Mouse (Mus musculus) kidney, embryonic 14.5 days (tissue): ENCODE results near the gene Calm3. TPM values are rescaled to one million over a fixed set of nuclear protein-coding genes. Genes with fewer than 3 reads are reported as not detected.

Experiments used
- ATAC-seq: fragments of 200-750 bp; cut with Nextera tagmentation; 2 replicates; pipeline ENCODE4 v1.8.0; 2017; ENCODE audit warnings: moderate number of reproducible peaks, mild to moderate bottlenecking, moderate TSS enrichment, moderate library complexity; ENCODE audit not compliant: low FRiP score, low TSS enrichment
- H3K27ac ChIP-seq: fragments of 300-500 bp; sonication (generic); 2 replicates; pipeline ENCODE4 v1.5.1; 2014; ENCODE audit warnings: low read depth, mild to moderate bottlenecking, low read length, moderate library complexity, mixed read lengths
- H3K27me3 ChIP-seq: fragments of 300-500 bp; sonication (generic); 2 replicates; pipeline ENCODE4 v1.6.1; 2014; ENCODE audit warnings: mild to moderate bottlenecking, low read length; ENCODE audit not compliant: control insufficient read depth, insufficient read depth
- H3K36me3 ChIP-seq: fragments of 300-500 bp; sonication (generic); 2 replicates; pipeline ENCODE4 v1.6.1; 2014; ENCODE audit warnings: low read length, mixed read lengths; ENCODE audit not compliant: control insufficient read depth, insufficient read depth
- H3K4me1 ChIP-seq: fragments of 300-500 bp; sonication (generic); 2 replicates; pipeline ENCODE4 v1.6.1; 2014; ENCODE audit warnings: low read length, mixed read lengths; ENCODE audit not compliant: control insufficient read depth, insufficient read depth
- H3K4me2 ChIP-seq: fragments of 300-500 bp; sonication (generic); replicated peaks from 2 replicates; pipeline ENCODE4 v1.6.1; 2014; ENCODE audit warnings: low read depth, mild to moderate bottlenecking, low read length
- H3K4me3 ChIP-seq: fragments of 300-500 bp; sonication (generic); 2 replicates; pipeline ENCODE4 v1.5.1; 2014; ENCODE audit warnings: mild to moderate bottlenecking, low read length
- H3K9ac ChIP-seq: fragments of 300-500 bp; sonication (generic); 2 replicates; pipeline ENCODE4 v1.6.1; 2014; ENCODE audit warnings: low read depth, mild to moderate bottlenecking, low read length, moderate library complexity
- H3K9me3 ChIP-seq: fragments of 300-500 bp; sonication (generic); 2 replicates; pipeline ENCODE4 v1.6.1; 2016; ENCODE audit warnings: low read length; ENCODE audit not compliant: control insufficient read depth
- WGBS: fragments of 180-500 bp; shearing (Covaris S2); extraction: QIAGEN DNeasy Blood & Tissue Kit; methylation state at CpG from one replicate; pipeline ENCODE4 v1.1.7; 2014; 5-methylcytosine and 5-hydroxymethylcytosine counted together
- polyA plus RNA-seq: library from polyadenylated mRNA; unstranded; fragments of >200 nt; fragmentation: Nextera tagmentation; extraction: Ambion mirVana; gene quantifications from 2 replicates; pipeline ENCODE4 v1.2.1, GENCODE M21; 2014

Gene Calm3
- polyA plus RNA-seq, 1 experiment from 2014 or later: 156 TPM

DNA sequence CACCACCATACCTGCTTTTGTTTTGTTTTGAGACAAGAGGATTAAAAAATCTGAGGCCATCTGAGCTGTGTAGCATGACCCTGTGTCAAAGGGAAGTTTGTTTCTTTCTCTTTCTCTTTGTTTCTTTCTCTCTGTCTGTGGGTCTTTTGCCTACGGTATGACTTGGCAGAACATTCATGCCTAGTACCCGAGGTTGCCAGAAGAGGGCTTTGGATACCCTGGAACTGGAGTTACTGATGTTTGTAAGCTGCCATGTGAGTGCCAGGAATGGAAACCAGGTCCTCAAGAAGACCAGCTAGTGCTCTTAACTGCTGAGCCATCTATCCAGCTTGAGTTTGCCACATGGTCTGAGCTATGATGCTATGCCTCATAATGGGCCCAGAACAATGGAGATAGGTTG is 4.4 kb upstream of the Calm3 start:
- Histone ChIP-seq H3K4me3 (no peak overlapping the region), H3K9ac (no peak overlapping the region), H3K27ac (no peak overlapping the region), H3K9me3 (no peaks in the 10 kb centered on the region), H3K27me3 (no peaks in the 10 kb centered on the region), H3K4me2 (no peak overlapping the region), H3K36me3 (no peaks in the 10 kb centered on the region), H3K4me1 (no peaks in the 10 kb centered on the region)
- ATAC-seq: no peak
- 62% methylated on average over 2 of the region's 2 CpGs for WGBS

DNA sequence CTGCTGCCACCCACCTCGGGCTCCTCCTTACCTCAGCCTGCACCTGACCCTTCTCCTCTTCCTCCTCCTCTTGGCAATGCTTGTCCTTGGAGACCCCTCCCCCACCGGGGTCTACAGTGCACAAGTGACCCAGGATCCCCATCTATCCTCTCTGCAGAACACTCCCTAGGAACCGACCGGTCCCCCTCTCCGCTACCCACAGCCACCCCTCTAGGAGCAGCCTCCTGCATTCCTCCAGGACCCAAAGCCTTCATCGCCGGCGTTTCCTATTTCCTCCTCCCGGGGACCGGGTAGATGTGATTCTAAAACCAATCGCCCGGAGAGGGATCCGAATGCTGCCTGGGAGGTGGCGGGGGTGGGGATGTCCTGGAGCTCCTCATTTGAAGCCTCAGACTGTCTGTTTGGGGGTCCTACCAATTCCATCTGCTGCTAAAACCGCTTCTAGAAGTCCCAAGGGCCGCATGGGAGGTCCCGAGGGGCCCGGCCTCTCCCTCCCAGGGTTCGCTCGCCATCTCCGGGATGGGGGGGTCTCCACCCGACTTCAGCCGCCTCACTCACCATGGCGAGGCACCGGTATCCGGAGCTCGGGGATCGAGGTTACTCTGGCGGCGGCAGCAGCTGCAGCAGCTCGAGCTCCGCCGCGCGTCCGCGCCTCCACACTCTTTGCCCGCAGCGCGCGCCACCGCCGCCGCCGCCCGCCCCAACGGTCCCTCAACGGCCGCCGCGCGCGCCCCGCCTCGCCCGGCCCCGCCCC is 454 bp downstream of the Calm3 start:
- Histone ChIP-seq H3K27ac (peak overlapping the region; percentile 95), H3K4me2 (peak overlapping the region; percentile 75), H3K27me3 (no peaks in the 10 kb centered on the region), H3K4me1 (peaks cover 34% of the 10 kb centered on the region), H3K9me3 (no peaks in the 10 kb centered on the region), H3K9ac (peak overlapping the region; percentile 96), H3K36me3 (peaks cover 17% of the 10 kb centered on the region), H3K4me3 (peak overlapping the region; percentile 97)
- ATAC-seq: no peak
- under 1% methylated on average over 52 of the region's 57 CpGs for WGBS

DNA sequence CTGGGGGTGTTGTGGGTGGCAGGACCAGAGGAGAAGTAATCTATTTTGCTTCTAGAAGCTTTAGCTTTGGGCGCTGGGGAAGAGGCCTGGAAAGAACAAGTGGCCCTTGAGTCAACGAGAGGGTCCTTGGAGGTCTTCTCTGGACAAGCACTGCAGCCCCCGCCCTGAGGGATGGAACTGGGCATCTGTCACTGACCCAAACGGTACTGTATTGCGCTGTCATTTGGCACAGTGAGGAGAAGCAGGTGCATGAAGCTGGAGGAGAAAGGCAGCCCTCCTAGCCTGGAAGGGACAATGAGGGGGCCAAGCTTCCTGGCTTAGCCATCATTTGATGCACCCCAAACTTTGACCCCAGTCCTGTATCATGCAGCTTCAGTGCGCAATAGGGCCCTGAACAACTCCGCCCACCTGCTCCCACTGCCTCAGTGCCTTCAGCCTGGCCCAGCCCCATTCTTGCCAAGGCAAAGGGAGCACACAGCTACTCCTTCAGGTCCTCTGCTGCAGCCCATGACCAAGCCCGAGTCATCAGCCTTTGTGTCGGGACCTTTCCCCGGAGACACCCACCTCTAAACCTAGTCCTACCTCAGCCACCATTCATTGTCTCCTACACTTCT is 1.4 kb downstream of the Calm3 start:
- H3K9me3 ChIP-seq: no peaks in the 10 kb centered on the region
- H3K4me1 ChIP-seq: peaks cover 38% of the 10 kb centered on the region
- peak overlapping the region; percentile 96 for H3K9ac ChIP-seq
- no peak for ATAC-seq
- WGBS: 54% methylated on average over 10 of the region's 10 CpGs
- H3K36me3 ChIP-seq: peaks cover 27% of the 10 kb centered on the region
- peak overlapping the region; percentile 97 for H3K4me3 ChIP-seq
- H3K4me2 ChIP-seq: peak overlapping the region; percentile 75
- peak overlapping the region; percentile 38; the same call in 1 of the 2 replicates for H3K27ac ChIP-seq
- no peaks in the 10 kb centered on the region for H3K27me3 ChIP-seq

DNA sequence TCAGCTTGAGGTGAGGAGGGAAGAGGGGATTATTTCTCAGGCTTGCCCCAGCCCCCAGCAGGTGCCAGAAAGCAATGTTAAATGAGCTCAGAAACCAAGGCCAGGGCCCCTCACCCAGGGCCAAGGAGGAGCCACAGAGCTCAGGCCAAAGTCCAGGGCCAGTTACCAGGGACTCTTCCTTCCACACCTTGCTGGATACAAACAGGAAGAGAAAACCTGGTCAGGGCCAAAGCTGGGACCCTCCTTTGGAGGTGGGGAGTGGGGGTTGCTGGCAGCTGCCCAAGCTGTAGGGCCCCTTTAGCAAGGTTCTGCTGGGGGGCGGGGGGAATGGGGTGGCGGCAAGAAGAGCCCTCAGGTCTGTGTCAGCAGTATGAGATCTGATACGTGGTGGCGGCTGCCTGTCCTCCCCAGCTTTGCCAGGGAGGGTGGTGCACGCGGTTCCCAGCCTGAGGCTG is 2.0 kb downstream of the Calm3 start:
- H3K9ac ChIP-seq: peak overlapping the region; percentile 96
- H3K27me3 ChIP-seq: no peaks in the 10 kb centered on the region
- H3K4me1 ChIP-seq: peaks cover 38% of the 10 kb centered on the region
- peaks cover 33% of the 10 kb centered on the region for H3K36me3 ChIP-seq
- H3K4me2 ChIP-seq: peak overlapping the region; percentile 75
- H3K9me3 ChIP-seq: no peaks in the 10 kb centered on the region
- H3K4me3 ChIP-seq: peak overlapping the region; percentile 97
- ATAC-seq: no peak
- WGBS: 36% methylated on average over 6 of the region's 6 CpGs
- H3K27ac ChIP-seq: peak overlapping the region; percentile 76; the same call in 1 of the 2 replicates

DNA sequence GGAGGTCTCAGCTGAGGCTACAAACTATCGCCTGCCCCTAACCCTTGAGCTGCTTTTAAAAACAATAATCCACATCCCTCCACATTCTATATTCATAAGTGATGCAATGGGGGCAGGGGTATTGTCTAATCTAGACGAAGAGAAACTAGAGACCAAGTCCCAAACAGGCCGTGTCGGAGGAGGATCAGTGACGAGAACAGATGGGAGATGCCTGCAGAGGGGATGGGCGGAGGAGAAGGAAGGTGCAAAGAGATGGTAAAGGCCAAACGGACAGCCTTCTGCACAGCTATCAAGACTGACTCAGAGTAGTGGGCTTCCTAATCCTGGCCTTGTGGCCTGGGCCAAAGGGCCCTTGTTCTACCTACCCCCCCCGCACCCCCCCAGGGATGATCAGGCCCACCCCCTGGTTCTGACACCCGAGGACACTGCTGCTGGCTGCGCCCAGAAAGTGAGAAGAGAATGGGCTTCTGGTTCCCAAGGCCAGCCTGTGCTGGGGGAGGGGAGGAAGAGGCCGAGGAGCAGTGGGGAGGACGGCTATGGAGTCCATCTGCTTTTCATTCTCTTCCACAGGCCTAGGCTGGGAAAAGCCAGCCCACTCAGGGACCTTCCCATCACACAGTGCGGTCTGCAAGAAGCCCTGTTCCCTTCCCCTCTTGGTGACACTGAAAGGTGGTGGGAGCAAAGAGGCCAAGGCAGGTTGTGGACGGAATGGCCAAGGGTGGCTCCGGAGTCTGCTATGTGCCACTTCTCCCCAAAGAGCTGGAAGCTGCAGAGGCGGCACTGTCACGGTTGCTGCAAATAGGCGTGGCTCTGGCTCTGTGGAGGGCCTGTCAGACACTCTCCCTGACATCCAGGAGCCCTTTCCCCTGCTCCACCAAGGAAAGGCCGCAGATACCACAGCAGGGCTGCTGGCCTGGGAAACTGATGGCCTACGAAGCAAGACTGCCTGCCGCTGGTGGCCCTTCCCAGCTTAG is 2.8 kb downstream of the Calm3 start:
- Histone ChIP-seq H3K4me2 (peak overlapping the region; percentile 75), H3K4me1 (peaks cover 38% of the 10 kb centered on the region), H3K9ac (peak overlapping the region; percentile 96), H3K9me3 (no peaks in the 10 kb centered on the region), H3K36me3 (peaks cover 41% of the 10 kb centered on the region), H3K27me3 (no peaks in the 10 kb centered on the region), H3K4me3 (peak overlapping the region; percentile 97), H3K27ac (peak overlapping the region; percentile 76; the same call in 1 of the 2 replicates)
- ATAC-seq: no peak
- 32% methylated on average over 21 of the region's 21 CpGs for WGBS

DNA sequence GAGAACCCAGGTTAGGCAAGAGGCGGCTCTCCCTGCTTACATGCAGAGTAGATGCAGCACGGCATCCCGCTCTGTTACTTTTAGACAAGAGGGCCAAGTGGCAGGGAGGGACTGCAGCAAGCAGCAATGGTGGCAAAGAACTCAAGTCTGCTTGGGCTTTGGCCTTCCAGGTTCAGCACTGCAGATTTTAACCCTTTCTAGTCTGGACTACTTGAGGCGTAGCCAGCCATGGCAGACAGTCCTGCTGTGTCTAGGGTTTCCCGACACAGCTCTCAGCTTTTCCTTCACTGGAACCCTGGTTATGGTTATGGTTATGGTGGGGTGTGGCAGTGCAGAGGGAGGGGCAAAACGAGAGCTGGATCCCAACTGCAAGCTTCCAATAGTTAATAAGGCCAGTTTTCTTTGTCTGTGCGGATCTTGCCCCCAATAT is 3.7 kb downstream of the Calm3 start:
- ATAC-seq: no peak
- Histone ChIP-seq H3K27ac (no peak overlapping the region), H3K4me2 (no peak overlapping the region; the same call in 1 of the 2 replicates), H3K9me3 (no peaks in the 10 kb centered on the region), H3K4me1 (peaks cover 38% of the 10 kb centered on the region), H3K4me3 (no peak overlapping the region), H3K27me3 (no peaks in the 10 kb centered on the region), H3K36me3 (peaks cover 50% of the 10 kb centered on the region), H3K9ac (no peak overlapping the region)
- WGBS: 77% methylated on average over 7 of the region's 7 CpGs

DNA sequence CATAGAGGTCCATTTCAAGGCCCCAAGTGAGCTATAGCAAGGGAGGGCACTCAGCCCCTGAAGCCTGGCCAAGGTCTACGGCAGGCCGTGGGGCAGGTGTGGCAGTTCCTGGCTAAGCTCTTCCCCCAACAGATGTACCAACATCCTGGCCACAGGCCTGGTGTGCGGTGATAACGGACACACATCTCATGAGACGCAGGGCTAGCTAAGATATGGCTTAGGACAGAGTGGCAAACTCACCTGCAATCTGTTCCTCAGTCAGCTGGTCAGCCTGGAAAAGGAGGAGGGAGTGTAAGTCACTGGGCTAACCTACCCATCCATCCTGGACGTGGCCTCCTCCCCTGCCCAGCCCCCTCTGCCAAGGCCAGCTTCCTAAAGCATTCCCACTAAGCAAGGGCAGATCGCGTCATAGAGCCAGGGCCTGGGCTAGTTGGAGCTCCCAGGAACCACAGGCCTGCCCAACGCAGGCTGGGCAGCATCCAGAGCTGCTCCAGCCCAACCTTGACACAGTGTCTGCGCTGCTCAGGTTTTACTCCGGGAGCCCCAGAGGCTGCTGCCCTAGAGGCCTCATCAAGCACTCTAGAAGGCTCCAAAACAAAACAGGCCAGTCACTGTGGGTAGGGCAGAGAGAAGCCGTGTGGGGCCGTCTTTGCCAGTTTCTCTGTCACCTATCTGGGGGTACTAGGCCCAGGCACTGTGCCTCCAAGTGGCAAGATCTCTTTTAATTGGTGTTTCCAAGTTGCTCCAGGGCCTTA is 4.3 kb downstream of the Calm3 start:
- H3K9me3 ChIP-seq: no peaks in the 10 kb centered on the region
- H3K9ac ChIP-seq: no peak overlapping the region
- ATAC-seq: no peak
- H3K36me3 ChIP-seq: peaks cover 56% of the 10 kb centered on the region
- H3K4me3 ChIP-seq: no peak overlapping the region
- WGBS: 78% methylated on average over 13 of the region's 13 CpGs
- H3K27ac ChIP-seq: no peak overlapping the region
- H3K4me1 ChIP-seq: peaks cover 38% of the 10 kb centered on the region
- H3K4me2 ChIP-seq: no peak overlapping the region; the same call in 1 of the 2 replicates
- H3K27me3 ChIP-seq: no peaks in the 10 kb centered on the region

DNA sequence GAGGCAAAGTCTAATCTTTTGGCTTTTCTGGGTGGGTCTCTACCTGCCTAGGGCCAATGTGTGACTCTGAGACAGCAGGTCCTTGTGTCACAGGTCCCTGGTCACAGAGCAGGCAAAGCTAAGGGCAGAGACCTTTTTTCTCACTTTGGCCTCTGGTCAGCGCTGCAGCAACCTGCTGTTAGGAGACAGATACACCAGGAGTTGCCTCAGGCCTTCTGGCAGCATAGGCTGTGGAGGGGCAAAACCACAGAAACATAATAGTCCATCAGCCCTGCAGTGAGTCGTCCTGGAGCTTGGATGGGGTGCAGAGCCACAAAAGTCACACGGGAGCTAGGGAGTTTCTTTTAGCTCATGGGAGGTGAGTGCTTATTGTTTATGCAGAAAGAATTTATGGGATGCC is 5.2 kb downstream of the Calm3 start:
- Histone ChIP-seq H3K9me3 (no peaks in the 10 kb centered on the region), H3K9ac (no peak overlapping the region), H3K36me3 (peaks cover 58% of the 10 kb centered on the region), H3K4me3 (no peak overlapping the region), H3K27ac (no peak overlapping the region), H3K4me1 (peaks cover 38% of the 10 kb centered on the region), H3K27me3 (no peaks in the 10 kb centered on the region), H3K4me2 (no peak overlapping the region)
- no peak for ATAC-seq
- 77% methylated on average over 3 of the region's 3 CpGs for WGBS
